Mouse (Mus musculus) G1E-ER4 (cell line): ENCODE measurements around the gene Xrcc6. TPM values are rescaled to one million over a fixed set of nuclear protein-coding genes. Genes with fewer than 3 reads are reported as not detected.

Source experiments
- GATA1 ChIP-seq: IDR thresholded peaks from one replicate; pipeline ENCODE4 v1.8.0; 2012; ENCODE audit warnings: low read length, inconsistent platforms
- polyA plus RNA-seq: library from polyadenylated mRNA; stranded (reverse); fragments of >175 nt; gene quantifications from 2 replicates; pipeline ENCODE4 v1.2.3, GENCODE M21; 2012

Xrcc6 gene
- polyA plus RNA-seq, 1 experiment: 8.4 TPM

DNA sequence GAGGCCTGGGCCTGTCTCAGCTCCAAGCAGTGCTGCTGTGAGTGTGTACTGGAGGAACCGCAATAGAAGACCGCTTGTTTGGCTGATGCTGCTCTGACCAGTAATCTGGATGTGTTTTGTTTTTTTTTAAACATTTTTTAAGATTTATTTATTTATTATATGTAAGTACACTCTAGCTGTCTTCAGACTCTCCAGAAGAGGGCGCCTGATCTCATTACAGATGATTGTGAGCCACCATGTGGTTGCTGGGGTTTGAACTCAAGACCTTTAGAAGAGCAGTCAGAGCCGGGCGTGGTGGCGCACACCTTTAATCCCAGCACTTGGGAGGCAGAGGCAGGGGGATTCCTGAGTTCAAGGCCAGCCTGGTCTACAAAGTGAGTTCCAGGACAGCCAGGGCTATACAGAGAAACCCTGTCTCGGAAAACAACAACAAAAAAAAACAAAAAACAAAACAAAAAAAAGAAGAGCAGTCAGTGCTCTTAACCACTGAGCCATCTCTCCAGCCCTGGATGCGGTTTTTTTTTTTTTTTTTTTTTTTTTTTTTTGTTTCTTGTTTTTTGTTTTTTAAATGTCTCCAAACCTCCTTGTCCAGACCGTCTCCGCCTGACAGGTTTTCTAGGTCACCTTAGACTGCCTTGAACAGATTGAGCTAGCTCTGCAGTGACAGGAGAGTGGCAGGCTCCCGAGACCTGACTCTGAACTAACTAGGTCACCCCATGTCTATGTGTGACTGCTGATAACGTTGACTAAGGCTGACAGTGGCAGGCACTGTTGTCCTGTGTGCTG is 48.5 kb downstream of the Xrcc6 start:
- TF ChIP-seq GATA1: no peak

DNA sequence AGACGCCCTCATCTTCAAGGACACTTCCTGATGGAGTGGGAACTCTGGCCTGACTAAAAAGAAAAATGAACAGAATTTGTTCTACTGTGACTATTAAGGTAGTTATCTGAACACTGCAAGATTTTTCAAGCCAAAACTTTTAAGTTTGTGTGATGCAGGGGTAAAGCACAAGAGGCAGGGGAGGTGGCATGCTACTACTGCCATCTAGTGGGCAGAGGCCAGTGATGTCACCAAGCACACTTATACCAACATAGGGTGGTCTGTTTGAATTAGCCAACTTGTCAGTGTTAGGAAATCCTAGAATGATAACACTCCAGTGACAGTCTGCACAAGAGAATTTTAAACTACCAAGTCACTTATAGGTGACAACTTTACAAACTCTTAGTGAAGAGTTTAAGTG is 53.0 kb downstream of the Xrcc6 start:
- TF ChIP-seq GATA1: no peak

DNA sequence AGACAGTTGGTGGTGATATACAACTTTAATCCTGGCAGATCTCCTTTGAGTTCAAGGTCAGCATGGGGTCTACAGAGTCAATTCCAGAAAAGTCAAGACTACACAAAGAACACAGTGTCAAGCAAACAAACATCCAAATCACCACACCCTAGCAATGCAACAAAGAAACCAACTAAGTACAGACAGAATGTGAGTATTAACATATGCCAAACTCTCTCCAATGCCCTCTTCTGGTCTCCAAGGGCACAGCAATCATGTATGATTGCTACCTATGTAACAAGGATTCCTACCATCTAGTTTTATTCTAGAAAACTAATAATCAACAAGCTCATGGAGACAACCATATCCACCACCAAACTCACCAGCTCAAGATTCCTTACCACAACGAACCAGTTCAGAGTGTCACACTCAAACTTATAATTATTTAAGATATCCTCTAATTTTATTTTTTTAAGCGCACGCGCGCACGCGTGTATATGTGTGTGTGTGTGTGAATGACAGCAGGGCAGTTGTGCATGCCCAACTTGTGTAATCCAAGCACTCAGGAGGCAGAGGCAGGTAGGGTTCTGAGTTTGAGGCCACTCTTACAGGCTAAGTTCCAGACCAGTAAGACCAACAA is 56.6 kb downstream of the Xrcc6 start:
- no peak for TF ChIP-seq GATA1

DNA sequence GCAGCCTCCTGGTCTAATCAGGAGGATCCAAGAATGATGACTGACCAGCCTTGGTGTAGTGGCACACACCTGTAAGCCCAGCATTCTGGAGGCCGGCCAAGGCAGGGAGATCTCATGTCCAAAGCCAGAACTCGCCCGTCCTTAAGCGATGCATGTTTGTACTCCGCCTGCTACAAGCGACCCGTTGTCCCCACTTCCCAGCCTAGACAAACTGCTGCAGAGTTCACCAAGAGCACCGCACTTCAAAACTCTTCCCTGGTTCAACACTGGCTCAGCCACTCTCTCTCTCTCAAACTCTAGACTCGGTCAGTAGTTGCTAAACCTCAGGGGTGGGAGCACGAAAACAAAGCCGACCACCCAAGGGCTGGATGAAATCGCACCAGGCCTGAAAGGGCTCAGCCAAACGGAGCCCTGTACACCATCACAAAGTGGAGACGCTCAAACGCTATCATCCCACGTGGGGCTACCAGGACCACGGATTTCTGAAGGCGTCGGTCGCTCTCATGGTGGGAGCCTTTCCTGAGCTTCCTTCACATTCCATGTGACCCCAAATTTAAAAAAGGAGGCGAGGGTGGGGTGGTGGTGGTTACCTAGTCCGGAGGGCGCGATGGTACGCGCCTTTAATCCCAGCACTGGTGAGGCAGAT is 58.7 kb downstream of the Xrcc6 start:
- no peak for TF ChIP-seq GATA1

DNA sequence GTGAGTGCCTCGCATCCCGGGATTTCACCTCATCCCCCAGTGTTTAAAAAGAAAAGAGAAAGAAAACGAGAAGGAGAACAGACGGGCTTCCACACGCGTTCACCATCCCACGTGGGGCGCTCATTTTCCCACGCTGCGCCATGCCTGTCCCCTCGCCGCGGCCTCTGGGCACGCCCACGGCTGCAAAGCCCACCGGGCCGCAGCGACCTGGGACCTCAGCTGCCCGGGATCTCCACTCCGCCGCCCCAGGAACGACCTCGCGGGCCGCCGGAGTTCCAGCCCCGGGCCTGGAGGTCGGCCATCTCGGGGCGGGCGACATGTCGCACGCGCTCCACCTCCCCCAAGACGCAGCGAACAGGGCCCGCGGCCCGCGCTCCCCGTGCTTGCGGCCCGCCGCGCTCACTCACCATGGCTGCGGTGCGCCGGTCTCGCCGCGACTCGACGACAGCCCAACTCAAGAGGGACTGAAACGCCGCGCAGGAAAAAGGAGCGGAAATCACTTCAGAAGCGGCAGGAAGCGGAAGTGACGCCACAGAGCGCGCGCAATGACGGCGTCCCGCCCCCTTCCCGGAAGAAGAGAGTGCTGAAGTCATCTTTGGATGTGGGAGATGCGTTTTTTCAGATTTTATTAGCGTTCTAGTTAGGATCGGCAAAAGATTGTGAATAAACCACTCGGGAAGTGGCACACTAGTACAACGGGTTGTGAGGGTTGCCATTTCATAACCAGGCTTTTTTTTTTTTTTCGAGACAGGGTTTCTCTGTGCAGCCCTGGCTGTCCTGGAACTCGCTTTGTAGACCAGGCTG is 59.6 kb downstream of the Xrcc6 start, which contains the start of gene Snu13:
Gene Snu13 (minus strand): TSS at position 519 of the 804 bp plus-strand sequence.
- no peak for TF ChIP-seq GATA1

DNA sequence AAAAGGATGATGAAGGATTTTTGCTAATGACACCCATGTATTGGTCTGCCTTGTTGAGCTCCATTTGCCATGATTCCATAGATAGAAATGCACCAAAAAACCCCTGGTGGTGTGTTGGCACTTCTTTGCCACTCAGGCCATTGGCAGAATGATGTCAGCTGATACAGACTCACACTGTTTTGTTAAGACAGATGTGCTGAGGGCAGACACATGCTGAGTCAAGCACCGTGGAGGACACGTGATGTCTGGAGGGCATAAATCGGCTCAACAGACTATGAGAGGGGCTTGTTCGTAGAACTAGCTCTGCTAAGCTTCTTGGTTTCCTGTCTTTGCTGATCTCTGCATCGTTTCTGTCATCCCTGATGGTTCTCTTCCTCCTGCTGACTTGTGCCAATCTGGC is 64.9 kb downstream of the Xrcc6 start:
- TF ChIP-seq GATA1: no peak

DNA sequence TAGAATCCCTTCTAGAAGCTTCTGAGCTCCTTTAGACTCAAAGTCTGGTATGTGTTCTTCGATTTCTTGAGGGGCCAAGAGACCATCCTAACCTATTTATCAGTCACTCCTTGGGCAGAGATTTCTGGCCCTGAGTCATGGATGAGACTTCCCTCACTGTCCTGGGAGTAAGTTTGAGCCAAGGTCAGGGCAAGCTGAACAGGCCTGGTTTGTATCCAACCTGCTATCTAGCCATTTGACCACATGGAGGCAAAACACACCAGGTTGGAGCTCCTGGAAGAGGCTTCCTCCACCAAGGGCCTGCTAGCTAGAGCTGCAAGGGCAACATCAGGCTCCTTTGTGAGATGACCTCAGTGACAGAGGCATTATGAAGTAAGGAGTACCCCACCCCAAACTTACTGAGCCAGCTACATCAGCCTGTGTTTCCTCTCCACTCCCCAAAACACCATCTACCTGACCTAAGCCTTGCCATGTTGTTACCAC is 71.1 kb downstream of the Xrcc6 start, which contains the start of gene 4930407I10Rik:
Gene 4930407I10Rik (plus strand): TSS at position 433 of the 483 bp plus-strand sequence.
- no peak for TF ChIP-seq GATA1

DNA sequence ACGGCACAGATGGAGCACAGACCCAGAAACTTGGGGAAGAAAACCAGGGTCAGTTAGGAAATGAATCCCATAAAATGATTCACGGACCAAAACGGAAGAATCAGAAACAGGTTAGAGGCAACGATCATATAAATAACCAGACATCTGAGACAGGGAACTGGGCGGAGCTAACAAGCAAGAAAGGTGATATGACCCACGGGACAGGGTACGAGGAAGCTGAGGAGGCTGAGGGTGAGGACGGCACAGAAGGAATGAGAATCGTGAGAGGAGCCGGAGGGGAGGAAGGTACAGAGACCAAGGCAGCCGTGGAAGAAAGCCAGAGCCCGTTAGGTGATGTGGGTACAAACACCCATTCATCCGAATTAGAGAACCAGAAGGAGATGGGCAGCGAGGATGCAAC is 76.3 kb downstream of the Xrcc6 start:
- TF ChIP-seq GATA1: no peak

DNA sequence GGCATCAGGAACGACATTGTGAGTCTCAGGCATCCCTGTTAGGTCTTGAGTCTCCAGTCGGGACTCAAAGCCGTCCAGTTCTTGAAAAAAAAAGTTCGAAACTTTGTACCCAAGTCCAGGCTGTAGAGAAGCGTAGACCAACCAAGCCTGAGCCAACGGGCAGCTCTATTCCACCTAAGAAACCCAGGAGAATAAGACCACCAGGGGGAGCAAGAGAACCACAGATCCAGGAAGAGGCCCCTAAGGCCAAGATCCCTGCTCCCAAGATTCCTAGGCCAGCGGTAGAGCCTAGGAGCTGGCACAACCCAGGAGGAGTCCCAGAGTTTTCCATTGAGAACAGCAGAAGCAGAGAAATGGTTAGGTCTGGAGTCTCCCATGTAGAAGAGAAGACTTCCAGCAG is 77.9 kb downstream of the Xrcc6 start:
- no peak for TF ChIP-seq GATA1

DNA sequence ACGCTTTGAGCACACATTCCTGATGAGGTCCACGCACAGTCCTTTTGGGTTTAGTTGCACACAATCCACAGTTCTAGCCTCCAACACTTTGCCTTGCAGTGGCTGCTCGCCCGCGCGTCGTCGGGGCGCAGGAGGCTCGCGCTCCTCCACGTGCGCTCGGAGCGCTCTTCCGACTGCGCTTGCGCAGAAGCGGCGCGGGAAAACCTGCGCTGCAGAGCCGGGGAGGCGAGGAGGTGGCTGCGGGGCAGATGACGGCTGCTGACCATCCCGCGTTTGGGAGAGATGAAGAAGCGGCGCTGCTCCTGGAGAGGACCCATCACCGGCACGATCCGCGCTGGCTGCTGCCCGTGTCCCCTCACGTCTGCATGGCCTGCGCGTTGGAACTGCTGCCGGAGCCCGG is 82.3 kb downstream of the Xrcc6 start, which contains the start of gene Mei1:
Gene Mei1 (plus strand): TSS at position 99 of the 400 bp plus-strand sequence.
- TF ChIP-seq GATA1: no peak

DNA sequence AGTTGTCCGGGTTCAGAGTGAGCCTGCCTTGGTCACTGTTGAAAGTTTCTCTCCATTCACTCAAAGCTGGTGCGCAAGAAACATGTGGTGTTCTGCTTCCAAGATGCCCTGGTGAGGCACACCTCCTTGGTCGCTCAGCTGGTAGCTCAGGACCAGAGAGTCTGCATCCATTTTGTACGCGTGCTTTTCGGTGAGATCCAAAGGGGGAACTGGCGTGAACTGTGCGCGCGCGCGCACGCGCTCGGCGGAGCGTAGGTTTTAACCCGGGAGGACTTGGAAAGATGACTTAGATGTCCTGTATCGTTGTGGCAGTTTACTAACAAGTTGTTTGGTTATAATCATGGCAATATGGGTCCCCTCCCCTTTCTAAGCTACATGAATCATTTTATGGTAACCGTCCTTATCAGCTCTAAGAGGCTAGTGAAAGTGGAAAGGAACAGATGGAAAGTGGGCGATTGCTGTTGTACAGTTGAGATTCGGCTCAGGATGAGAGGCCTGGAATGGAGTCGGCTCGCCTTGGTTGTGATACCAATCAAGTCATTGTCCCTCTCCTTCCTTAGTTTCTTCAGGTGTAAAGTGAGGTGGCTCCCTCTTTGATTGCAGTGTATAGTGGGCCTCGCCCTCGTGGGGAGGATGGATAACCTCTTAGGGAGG is 84.3 kb downstream of the Xrcc6 start:
- TF ChIP-seq GATA1: no peak

DNA sequence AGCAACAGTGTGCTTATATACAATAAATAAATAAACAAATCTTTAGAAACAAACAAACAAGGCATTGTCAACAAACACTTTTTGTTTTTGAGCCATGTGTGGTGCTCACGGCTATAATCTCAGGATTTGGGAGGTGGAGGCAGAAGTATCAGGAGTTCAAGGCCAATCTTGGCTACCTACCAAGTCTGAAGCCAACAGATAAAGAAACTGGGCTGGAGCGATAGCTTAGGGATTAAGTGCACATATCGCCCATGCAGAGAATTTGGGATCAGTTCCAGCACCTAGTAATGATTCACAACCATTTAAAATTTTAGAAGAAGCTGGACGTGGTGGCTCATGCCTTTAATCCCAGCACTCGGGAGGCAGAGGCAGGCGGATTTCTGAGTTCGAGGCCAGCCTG is 85.9 kb downstream of the Xrcc6 start:
- no peak for TF ChIP-seq GATA1

DNA sequence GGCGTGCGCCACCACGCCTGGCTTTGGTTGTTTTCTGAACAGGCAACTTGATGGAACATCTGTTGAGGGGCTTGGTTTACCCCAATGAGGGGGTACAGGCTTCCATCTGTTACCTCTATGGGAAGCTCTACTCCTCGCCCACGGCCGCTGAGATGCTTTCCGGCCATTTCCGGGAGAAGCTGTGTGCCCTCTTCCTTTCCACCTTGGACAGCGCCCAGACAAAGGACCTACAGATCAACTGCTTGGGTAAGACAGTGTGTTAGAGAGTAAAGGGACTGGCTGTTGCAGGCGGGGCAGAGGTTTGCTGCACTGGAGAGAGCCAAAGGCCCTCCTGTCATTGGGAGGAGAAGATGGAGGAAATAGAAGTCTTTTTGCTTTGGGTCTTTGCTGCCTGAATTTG is 92.2 kb downstream of the Xrcc6 start:
- no peak for TF ChIP-seq GATA1

DNA sequence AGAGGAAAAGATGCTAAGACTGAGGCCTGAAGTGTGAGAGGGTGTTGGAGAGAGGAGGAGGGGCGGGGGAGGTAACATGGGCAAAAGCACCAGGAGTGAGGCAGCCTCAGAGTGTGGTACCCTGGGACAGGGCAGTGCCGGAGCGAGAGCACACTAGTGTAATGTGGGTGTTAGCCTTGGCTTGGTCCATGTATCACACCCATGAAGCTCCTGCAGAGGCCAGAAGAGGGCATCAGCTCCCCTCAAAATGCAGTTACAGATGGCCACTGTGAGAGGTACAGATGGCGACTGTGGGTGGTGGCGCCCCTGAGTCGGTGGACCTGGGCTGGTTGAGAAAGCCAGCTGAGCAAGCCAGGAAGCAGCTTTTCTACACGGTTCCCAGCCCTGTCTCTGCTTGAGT is 93.5 kb downstream of the Xrcc6 start:
- TF ChIP-seq GATA1: no peak

DNA sequence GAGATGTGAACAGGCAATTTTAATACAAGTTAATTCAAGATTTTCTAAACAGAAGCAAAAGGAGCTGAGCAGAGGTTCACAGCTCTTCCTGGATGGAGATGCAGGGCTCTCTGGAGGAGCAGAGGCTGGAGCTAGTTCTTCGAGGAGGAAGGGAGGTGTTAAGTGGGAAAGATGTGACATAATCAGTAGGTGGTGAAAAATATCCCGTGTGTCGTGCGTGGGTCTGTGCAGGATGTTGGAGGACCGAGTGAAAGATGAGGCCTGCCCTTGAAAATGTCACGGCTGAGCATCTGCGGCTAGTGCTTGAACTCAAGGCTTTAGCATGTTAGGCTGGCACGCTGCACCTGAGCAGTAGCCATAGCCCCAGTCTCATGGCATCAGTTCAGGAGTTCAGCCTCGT is 98.0 kb downstream of the Xrcc6 start:
- no peak for TF ChIP-seq GATA1
